Mouse (Mus musculus) A20 (cell line): ENCODE results near the gene Mgat3.

Experiments used
- DNase-seq: peaks from one replicate; pipeline ENCODE4 v3.0.0-alpha.2; 2011; ENCODE audit warnings: low read depth, low spot score

Gene Mgat3

DNA sequence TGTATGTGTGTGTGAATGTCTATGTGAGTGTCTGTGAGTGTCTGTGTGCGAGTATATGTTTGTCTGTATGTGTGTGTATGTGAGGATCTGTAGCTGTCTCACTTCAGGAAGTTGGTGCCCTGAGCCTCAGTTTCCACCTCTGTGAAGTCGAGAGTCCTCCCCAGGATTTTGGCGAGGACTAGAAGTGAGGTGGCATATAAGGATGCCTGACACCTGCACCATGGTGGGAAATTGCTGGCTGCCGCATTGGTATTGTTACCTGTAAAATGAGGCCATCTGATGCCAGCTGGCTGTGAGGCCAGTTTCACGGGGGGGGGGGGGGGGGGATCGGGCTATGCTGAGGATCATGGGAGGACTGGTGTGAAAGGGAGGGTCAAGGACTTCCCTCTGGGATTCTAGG lies 2.2 kb downstream of the Mgat3 start:
- no peak for DNase-seq

DNA sequence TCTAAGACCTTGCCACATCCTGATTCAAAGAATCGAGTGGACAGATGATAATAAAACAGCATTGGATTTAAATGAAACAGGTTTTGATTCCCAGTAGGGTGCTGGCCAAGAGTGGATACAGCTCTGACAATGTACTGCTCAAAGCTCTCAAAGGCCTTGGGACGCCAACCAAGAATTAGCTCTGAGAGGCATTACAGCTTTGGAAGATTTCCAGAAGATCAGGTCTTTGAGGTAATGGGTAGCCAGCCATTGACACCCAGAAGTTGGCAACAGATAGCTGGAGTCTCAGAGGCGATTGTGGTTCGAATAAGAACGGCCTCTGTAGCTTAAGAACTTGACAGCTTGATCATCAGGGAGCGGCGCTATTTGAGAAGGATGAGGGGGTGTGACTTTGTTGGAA lies 8.0 kb downstream of the Mgat3 start:
- no peak for DNase-seq

DNA sequence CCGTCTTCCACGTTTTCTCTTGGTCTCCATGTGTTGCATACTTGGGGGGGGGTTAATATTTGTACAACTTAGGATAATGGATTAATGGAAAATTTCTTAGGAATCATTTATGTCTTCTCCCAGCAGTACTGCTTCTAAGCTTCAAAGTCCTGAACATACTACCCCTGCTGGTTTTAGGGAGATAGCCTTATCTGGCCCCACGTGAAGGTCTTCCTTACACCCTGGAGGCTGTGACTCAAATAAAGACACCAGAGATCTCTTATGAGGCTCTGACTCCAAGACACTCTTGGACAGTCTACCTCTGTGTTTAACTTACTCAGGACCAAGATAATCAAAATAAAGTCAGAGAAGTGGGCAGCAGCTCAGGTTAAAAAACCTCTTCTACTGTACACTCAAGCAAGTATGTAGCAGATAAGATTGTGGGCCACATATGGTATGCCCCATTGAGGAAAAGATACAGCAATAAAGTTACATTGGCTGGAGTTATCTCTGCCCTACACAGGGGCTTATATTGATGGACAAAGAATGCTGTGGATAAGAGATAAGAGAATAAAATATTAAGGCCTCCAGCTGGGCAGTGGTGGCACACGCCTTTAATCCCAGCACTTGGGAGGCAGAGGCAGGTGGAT lies 8.7 kb downstream of the Mgat3 start:
- no peak for DNase-seq

DNA sequence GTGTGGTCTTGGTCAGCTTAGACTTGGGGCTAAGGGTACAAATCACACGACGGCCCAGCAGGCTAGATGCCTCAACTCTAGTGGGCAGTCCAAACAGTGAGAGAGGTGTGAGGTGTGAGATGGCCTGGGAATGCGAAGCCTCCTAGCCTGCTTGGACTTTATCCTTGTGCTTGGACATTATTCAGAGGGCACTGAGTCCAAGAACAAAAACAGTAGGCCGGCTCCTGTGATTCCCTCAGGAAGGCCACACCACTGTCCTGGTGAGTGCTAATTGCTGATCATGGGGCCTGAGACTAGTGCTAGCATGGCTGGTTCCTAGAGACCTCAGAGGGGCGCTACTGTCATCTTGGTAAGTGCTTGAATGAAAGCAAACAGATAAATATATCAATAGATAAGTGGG lies 15.4 kb downstream of the Mgat3 start:
- no peak for DNase-seq

DNA sequence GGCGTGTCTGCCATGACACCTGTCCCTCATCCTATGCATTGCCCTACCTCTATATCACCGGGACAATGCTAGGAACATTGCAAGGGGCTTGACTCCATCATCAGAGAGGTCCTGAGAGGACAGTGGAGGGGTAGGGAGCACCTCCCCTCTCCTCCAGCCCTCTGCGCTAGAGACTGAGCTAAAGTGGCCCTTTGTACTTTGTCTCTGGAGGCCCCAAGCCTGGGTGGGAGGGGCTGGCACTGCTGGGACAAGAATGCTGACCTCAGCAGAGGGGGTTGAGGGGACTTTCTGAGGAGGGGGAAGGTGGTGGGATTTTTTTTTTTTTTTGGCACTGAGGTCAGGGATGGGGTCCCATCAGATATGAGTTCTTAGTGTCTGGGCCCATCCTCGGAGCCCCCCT lies 16.6 kb downstream of the Mgat3 start:
- no peak for DNase-seq

DNA sequence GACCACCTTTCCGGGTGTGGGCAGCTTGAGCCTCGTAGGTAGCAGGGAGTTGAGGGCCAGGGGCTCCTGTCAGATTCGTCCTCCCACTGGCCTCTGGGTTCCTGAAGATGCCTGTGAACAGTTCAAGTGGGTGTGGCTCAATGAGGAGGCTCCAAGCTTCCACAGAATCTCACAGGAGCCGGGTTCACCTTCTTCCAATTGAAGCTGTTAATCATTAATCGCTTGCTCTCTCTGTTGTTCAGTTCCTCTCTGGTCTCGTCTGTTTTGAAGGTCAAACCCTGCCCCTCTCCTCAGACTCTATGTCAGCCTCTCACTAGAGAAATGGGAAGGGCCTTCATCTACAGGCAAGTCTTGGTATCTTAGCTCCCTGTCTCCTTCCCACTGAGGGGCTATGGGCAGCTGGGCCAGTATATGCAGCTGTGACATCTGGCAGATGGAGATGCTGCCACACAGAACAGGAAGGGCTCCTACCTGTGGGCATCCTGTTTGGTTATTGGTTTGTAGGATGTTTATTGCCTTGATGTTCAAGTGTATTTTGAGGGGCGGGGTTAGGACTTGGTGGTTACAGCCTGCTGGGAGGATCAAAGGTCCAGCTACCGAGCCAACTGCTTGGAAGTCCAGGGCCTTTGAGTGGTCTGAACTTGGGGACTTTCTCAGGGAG lies 18.2 kb downstream of the Mgat3 start:
- DNase-seq, result no peak

DNA sequence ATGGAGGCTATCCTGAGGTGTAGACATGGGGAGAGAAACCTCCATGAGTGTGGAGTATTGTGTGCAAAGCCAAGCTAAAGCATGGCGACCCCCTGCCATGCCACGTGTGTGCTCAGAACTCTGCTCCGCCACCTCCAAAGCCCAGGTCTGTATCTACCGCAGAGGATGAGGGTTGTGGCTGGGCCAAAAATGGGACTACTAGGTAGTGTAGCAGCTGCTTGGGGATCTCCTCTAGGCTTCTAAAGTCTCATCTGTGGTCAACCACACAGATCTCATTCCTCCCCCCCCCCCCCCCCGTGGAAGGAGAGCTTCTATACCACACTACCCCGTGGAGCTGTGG lies 18.7 kb downstream of the Mgat3 start:
- no peak for DNase-seq

DNA sequence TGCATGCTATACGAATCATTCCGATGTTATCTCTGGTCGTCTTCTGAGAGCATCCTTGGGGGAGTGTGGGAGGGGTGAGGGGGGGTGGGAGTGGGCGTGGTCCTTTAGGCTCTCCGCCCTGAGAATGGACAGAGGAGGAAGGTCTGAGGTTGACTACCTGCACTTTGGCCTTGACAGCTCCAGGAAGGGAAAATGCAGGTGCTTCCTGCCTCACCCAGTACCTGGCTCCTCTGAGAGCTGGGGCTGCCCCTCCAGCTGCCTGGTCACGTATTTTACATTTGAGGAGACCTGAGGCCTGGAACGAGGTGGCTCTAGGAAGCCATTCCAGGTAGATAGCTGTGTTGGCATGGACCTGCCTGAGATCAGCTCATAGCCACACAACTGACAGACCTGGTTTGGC lies 19.3 kb downstream of the Mgat3 start:
- peak; percentile 27 for DNase-seq

DNA sequence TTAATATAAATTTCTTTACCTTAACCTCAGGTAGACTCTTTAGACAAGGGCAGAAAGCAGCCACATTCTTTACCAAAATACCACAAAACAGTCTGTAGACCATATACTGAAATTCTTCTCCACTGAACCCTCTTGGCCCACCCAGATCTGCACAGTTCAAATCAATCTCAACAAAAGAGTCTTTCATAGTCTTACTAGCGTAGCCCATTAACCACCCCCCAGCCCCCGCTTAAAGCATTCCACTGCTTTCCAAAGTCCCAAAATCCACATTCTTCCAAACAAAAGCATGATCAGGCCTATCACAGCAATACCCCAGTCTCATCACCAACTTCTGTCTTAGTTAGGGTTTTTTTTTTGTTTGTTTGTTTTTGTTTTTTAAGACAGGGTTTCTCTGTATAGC lies 26.0 kb downstream of the Mgat3 start:
- no peak for DNase-seq

DNA sequence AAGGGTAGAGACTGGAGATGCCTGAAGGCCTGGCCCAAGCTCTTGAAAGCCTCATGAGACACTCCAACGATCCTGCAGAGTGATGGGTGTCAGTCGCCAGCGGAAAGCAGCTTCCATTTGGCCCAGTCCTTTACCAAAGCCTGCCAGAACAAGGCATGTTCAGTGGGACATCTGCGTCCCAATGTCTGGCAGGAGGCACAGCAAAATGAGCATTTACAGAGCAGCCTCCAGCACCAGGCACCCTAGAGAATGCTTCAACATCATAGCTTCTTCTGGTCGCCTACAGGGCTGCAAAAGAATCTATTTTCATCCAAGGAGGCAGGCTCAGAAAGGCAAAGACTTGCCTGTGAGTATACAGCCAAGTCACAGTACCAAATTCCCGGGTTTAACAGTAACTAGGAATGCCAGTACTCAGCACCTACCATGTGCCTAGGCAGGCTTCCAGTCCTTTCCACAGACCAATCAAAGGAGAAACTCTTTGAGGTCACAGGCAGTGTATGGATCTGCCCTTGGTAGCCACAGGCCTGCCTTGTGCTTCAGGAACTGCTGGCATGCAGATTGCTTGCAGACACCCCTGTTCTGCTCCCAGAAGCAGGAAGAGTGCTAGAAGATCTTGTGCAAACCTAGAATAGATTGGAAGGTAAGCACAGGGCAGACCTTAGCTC lies 28.7 kb downstream of the Mgat3 start:
- no peak for DNase-seq

DNA sequence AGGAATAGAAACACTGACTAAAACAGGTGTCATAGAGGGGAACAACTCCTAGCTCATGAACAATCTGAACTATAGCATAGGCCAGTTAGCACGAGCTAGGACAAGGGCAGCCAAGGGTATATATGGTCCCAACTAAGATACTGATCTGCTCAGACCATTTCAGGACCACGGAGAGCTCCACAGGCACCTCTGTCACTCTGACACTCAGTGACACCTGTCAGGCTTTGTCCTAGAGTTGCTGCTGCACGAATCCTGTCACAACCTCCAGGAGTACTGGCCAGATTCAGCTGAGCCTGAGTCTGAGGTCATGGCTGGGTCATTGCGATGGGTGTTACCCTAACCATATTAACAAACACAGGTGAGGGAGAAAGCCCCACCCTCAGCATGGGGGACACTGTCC lies 29.9 kb downstream of the Mgat3 start:
- DNase-seq, result peak; percentile 49

DNA sequence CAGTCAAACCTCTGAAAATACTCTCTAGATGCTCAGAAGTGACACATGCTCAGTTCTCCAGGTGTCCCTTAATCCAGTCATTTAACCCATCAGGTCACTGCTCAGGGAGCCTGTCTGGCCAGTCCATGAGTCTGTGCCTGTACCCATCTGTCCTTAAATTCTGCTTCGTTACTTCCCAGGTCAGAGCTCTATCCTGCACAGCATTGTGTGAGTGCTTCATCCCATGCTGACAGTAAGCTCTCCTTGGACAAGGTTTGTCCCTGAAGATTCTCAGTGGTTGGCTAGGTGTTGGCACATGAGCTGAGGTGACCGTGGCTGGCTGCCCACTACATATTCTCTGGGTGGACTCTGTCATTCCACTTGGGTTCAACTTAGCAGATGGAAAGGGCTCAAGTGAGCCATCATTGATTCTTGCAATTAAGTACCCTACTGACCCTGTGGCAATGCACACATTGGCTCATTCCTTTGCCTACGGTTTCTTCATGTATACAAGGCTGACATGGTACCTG lies 32.6 kb downstream of the Mgat3 start:
- DNase-seq, result no peak

DNA sequence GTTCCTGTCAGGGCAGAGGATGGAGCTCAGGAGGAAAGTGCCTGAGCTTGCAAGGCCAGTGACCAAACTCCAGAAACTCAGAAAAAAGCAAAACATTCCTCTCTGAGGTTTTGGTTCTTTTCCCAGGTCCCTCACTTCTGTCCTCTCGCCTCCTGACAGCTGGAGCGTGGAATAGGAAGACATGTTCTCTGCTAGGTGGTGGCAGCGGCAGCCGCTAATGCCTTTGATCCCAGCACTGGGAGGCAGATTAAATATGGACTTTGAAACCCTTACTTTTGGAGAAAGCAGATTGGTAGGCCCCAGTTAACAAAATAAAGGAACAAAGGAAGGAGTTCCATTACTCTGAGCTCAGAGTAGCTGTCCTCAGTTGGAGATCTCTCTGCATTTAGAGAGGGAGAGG lies 34.9 kb downstream of the Mgat3 start:
- no peak for DNase-seq

DNA sequence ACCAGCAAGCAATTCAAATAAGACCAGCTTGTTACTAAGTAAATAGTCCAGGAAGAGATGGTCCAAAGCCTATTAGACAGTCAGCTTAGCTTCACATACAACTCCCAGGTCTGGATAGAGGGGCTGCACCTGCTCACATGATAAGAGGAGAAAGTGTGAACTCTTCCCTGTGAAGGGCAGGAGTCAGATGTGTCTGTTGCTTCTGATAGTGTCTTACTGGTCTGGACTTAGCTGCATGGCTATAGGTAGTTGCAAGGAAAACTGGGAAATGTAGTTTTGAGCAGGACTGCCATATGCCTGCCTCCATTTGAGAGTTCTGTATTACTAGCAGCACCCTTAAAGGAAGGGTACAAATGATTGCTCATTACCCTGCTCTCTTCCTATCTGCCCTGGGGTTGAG lies 40.2 kb downstream of the Mgat3 start:
- no peak for DNase-seq

DNA sequence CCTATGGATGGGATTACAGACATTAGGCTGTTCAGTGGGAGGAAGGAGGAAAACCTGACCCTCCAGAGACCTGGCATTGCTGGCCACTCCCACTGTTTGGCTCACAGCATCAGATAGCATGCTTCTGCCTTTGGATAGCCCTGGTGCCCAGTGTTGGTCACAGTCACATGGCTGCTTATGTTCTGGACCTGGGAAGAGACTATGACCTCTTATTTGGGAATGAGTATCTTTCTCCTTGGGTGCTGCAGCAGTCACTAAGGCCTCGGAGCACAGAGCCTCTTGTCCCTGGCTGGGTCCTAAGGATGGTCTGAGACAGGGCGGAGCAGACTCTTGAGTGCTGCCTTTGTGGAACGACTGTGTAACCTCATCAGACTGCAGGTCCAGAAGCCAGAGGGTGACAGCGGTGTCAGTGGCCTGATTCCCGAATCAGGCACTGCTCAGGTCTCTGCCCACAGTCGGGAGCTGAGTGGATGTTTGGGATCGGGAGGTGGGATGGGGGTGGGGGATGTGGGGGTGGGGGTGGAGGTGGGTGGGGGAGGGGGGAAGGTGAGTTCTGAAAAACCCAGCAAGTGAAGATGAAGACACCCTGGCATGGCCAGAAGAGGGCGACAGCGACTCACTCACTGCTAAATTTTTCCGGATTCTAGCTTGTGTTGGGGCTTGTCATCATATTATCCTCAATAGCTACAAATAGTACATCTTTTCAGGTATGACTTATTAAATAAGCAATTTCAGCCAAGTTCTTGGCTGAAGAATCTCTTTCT lies 42.4 kb downstream of the Mgat3 start:
- peak; percentile 60 for DNase-seq

DNA sequence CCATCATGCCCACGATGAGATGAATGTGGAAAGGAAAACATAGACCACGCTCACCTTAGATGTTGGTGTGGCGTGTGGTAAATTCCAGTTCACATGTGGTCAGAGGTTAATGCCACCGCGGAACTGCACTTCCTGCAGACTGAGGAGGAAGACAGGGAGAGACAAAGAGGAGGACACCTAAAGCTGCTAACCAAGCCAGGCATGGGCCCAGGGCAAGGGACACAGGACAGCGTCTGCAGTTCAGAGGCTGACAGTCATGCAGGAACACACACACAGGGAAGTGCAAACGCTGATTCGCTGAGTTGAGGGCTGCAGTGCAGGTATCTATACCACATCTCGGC lies 42.9 kb downstream of the Mgat3 start:
- no peak for DNase-seq

DNA sequence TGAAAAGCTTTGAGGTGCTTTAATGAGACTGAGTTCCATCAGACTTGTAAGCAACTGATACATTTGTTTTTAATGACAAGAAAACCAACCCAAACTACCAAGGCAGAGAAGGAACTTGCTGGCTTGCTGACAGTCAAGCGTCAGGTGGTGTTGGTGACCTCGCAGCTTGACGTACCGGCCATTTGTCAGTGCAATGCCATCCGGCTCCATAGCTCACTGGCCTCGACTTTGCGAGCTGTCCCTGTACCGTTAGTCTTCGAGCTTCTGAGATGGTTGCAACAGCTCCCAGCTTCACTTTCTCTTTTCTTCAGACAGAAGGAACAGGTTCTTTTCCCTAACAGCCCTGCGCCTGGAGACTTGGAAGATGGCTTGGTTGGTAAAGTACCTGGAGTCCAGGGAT lies 44.0 kb downstream of the Mgat3 start:
- DNase-seq, result no peak

DNA sequence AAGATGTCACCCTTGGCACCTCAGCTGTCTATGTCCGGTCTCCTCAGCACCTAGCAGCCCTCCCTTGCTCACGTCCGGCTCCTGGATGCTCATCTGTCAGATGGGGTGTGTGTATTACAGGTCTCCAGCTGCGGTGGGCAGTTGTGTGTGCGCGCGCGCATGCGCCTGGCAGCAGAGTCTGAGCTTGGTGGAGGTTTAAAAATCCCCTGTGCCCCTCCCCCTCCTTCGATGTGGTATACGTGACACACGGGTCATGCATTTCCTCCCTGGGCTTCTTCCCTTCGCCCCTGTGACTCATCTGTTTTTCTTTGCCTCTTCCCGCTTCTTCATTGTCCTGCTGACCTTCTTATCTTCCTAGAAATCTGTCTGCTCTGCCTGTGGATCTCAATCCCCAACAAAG lies 45.7 kb downstream of the Mgat3 start:
- DNase-seq, result peak; percentile 92

DNA sequence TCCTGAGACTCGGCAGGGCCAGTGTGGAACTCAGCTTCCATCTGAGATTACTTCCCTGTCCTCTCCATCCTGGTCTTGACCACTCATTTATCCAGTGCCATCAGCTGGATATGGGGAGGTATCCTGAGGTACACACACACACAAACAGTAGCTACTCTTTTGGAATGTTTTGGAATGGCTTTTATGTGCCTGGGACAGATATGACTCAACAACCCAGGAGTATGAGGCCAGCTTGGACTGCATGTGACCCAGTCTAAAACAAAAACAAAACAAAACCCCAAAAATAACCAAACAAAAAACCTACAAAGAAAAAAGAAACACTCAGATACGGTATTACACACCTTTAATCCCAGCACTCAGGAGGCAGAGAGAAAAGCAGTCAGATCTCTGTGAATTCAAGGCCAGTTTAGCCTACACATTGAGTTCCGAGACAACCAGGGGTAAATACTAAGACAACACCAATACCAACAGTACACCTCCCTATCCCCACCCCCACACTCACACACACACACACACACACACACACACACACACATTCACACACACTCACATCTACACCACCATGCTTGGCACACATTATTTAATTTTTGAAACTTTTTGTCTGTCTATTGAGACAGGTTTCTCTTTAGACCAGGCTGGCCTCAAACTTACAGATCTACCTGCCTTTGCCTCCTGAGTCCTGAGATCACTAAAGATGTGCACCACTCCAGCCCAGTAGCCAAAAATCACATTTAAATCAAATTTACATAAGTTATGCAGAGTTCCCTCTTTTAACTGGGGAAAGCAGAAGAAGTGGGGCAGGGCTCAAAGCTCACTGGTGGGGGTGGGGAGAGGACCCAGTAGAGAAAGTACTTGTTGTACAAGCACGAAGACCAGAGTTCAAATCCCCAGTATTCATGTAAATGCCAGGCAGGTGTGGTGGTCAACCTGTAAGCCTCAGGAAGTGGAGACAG lies 46.5 kb downstream of the Mgat3 start:
- peak; percentile 86 for DNase-seq

DNA sequence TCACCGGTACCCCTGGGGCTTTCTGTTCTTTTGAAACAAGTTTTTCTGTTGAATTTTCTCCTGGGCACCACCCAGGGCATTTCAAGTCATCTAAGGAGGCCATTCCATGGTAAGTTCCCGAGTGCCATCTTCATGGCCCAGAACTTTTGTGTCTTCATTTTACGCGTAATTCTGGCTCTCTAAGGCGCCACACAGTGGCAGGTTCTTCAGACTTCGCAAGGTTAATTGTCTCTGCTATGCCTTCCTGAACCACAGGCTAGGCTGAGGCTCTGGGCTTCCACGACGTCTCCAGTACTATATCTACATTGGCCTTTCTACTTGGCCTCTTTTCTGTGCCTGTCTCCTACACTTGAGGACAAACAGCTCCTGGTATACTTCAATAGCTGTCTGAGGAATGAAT lies 47.5 kb downstream of the Mgat3 start:
- no peak for DNase-seq

DNA sequence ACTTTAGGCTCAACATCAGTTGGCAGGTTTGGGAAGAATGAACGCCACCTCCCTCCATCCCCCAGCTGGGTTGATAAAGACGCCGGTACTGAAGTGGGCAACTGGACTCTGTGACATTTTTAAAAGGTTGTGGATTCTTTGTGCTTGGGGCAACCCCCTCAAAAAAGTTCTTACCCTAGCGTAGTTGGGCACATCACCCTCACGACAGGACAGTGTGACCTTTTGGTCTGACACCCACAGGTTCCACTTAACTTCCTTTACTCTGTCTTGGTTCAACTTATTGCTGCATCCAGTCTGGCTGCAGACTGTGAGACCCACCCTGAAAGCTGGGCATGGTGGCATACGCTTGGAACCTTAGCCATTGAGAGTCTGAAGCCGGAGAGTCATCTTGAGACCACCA lies 50.2 kb downstream of the Mgat3 start:
- no peak for DNase-seq
